Mouse (Mus musculus) limb, embryonic 14.5 days (tissue): Measurements from ENCODE around the gene Rpl13a. TPM values are rescaled to one million over a fixed set of nuclear protein-coding genes. Genes with fewer than 3 reads are reported as not detected.
"Not testable (repeated sequence)": the region's sequence is repeated elsewhere in the genome, so short reads cannot be mapped to it uniquely, and the experiment has no call there.

Source experiments
- ATAC-seq: fragments of 200-750 bp; cut with Nextera tagmentation; 2 replicates; pipeline ENCODE4 v1.8.0; 2017; ENCODE audit warnings: low read depth, moderate number of reproducible peaks, moderate TSS enrichment; ENCODE audit not compliant: low FRiP score
- DNase-seq: peaks from one replicate; pipeline ENCODE4 v3.0.0-alpha.2; 2015; ENCODE audit warnings: low spot score
- H3K27ac ChIP-seq: fragments of 300-500 bp; sonication (generic); replicated peaks from 2 replicates; pipeline ENCODE4 v1.5.1; 2014; ENCODE audit warnings: low read depth, mild to moderate bottlenecking, low read length, moderate library complexity, mixed read lengths
- H3K27me3 ChIP-seq: fragments of 300-500 bp; sonication (generic); 2 replicates; pipeline ENCODE4 v1.6.1; 2014; ENCODE audit warnings: low read length, mixed read lengths; ENCODE audit not compliant: control insufficient read depth, insufficient read depth
- H3K36me3 ChIP-seq: fragments of 300-500 bp; sonication (generic); 2 replicates; pipeline ENCODE4 v1.6.1; 2014; ENCODE audit warnings: mild to moderate bottlenecking, low read length, moderate library complexity, mixed read lengths; ENCODE audit not compliant: control insufficient read depth, insufficient read depth
- H3K4me1 ChIP-seq: fragments of 300-500 bp; sonication (generic); 2 replicates; pipeline ENCODE4 v1.6.1; 2014; ENCODE audit warnings: antibody characterized with exemption, low read length, mixed read lengths; ENCODE audit not compliant: control insufficient read depth, insufficient read depth
- H3K4me2 ChIP-seq: fragments of 300-500 bp; sonication (generic); replicated peaks from 2 replicates; pipeline ENCODE4 v1.6.1; 2014; ENCODE audit warnings: low read depth, mild to moderate bottlenecking, low read length, moderate library complexity; ENCODE audit not compliant: severe bottlenecking
- H3K4me3 ChIP-seq: fragments of 300-500 bp; sonication (generic); replicated peaks from 2 replicates; pipeline ENCODE4 v1.5.1; 2014; ENCODE audit warnings: low read length
- H3K9ac ChIP-seq: fragments of 300-500 bp; sonication (generic); 2 replicates; pipeline ENCODE4 v1.6.1; 2014; ENCODE audit warnings: mild to moderate bottlenecking, low read depth, low read length, moderate library complexity; ENCODE audit not compliant: severe bottlenecking
- H3K9me3 ChIP-seq: fragments of 300-500 bp; sonication (generic); 2 replicates; pipeline ENCODE4 v1.6.1; 2016; ENCODE audit warnings: low read length; ENCODE audit not compliant: control insufficient read depth
- POLR2A ChIP-seq: fragments of 200-500 bp; IDR thresholded peaks from 2 replicates; pipeline ENCODE4 v1.8.0; 2012; ENCODE audit warnings: inconsistent platforms, mild to moderate bottlenecking, moderate library complexity, borderline replicate concordance; ENCODE audit not compliant: insufficient read depth, insufficient read length; ENCODE audit errors: extremely low read depth
- WGBS: fragments of 180-500 bp; shearing (Covaris S2); extraction: QIAGEN DNeasy Blood & Tissue Kit; methylation state at CpG from one replicate; pipeline ENCODE4 v1.1.7; 2014; 5-methylcytosine and 5-hydroxymethylcytosine counted together
- polyA plus RNA-seq, 2 experiments: library from polyadenylated mRNA; depleted of rRNA in 1 of 2; stranded (reverse) in 1 of 2; unstranded in 1 of 2; fragments of >200 nt; fragmentation: Nextera tagmentation in 1 of 2; extraction: Ambion mirVana in 1 of 2; gene quantifications; 2 replicates each; pipeline versions ENCODE4 v1.2.1 to v1.2.3; 2012 to 2014

Gene Rpl13a
- polyA plus RNA-seq, 2 experiments: 1,777 to 3,912 TPM

DNA sequence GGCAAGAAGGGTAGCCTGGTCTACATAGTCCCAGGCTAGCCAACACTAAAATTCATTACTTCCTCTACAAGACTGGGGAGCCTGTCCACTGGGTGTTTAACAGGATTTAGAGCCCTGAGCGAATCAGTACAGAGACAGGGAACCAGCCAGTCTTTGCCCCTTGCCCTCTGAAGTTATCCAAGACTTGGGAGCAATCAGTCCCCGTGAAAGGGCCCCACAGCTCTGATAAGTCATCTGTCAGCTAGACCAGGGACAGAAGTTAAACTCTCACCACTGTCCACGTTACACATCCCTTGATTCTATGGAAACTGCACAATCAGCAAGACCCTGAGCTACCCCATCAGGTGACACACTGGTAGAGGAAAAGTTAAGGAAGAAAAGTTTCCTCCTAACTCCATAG lies 16.0 kb downstream of the Rpl13a start:
- no peak for DNase-seq
- Histone ChIP-seq H3K4me1 (no peaks in the 10 kb centered on the region), H3K9ac (no peak overlapping the region), H3K27ac (no peak overlapping the region), H3K4me2 (no peak overlapping the region), H3K4me3 (no peak overlapping the region), H3K27me3 (no peaks in the 10 kb centered on the region), H3K36me3 (no peaks in the 10 kb centered on the region), H3K9me3 (no peaks in the 10 kb centered on the region)
- 50% methylated on average over 3 of the region's 3 CpGs for WGBS
- TF ChIP-seq POLR2A: no peak
- no peak for ATAC-seq

DNA sequence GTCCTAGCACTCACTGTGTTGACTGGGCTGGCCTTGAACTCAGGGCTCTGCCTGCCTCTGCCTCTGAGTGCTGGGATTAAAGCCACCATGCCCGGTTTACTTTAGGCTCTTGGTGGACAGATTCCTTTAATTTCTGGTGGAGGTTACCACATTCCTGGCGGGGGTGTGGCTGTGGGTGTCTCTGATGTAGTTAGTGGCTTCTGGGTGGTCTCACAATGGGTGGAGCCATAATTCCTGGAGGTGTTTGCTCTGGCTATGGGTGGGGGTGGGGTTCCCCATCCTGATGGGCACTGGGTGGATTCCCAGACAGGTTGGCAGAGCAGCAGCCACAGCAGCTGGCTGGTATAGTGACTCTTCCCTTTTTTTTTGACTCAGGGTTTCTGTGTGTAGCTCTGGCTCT lies 16.6 kb downstream of the Rpl13a start:
- ATAC-seq (no peak), DNase-seq (no peak)
- H3K4me2 ChIP-seq: no peak overlapping the region
- no peaks in the 10 kb centered on the region for H3K36me3 ChIP-seq
- H3K9me3 ChIP-seq: no peaks in the 10 kb centered on the region
- no peak for TF ChIP-seq POLR2A
- no peak overlapping the region for H3K9ac ChIP-seq
- H3K27me3 ChIP-seq: no peaks in the 10 kb centered on the region
- H3K4me3 ChIP-seq: no peak overlapping the region
- no peak overlapping the region for H3K27ac ChIP-seq
- 39% methylated on average over 2 of the region's 2 CpGs for WGBS
- H3K4me1 ChIP-seq: no peaks in the 10 kb centered on the region

DNA sequence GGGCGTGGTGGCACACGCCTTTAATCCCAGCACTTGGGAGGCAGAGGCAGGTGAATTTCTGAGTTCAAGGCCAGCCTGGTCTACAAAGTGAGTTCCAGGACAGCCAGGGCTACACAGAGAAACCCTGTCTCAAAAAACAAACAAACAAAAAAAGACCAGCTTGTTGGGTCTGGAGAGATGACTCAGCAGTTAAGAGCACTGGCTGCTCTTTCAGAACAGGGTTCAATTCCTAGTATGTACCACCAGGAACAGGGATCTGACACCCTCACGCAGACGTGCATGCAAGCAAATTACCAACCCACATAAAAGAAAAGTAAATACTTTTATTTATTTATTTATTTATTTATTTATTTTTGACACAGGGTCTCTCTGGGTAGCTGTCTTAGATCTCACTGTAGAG lies 18.5 kb downstream of the Rpl13a start:
- H3K4me2 ChIP-seq, H3K9ac ChIP-seq, H3K27ac ChIP-seq, H3K27me3 ChIP-seq, H3K9me3 ChIP-seq, DNase-seq, H3K4me1 ChIP-seq, ATAC-seq, H3K4me3 ChIP-seq, H3K36me3 ChIP-seq: not testable (repeated sequence)
- WGBS: 89% methylated on average over 4 of the region's 4 CpGs

DNA sequence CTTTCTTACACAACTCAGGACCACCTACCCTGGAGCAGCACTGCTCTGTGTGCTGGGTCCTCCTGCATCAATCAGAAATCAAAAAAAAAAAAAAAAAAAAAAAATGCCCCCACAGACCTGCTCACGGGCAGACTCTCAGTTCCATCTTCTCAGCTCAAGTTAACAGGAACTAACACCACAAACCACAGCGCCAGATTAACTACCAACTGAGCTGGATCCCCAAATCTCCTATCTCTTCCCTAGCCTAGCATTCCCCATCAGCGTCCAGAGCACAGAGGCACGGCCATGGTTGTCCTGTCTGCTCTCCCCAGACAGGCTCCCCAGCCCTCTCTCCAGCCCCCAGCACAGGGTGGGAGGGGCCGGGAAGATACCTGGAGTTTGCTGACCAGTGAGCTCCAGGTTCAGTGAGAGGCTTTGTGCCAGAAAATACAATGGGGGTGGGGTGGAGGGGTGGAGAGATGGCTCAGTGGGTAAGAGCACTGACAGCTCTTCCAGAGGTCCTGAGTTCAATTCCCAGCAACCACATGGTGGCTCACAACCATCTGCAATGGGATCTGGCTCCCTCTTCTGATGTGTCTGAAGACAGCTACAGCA lies 21.4 kb downstream of the Rpl13a start:
- TF ChIP-seq POLR2A: no peak
- WGBS: 59% methylated on average over 5 of the region's 5 CpGs

DNA sequence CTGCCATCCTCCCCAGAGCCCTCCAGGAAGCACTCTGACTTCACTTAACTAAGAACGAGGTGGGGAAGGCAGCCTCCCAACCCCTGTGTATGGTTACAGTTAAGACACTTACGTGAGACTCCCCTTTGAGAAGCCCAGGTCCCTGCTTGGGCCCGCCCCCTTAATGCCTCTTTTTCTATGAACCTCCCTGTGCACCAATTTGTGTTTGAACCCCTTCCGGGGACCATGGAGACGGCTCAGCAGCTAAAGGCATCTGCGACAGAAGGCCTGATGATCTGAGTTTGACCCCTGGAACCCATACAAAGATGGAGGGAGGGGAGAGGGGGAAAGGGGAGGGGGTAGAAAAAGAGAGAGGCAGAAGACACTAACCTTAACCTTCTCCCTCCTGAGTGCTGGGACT lies 22.1 kb downstream of the Rpl13a start:
- Histone ChIP-seq H3K4me2 (no peak overlapping the region), H3K9ac (no peak overlapping the region), H3K36me3 (no peaks in the 10 kb centered on the region), H3K4me3 (no peak overlapping the region), H3K4me1 (peaks cover 21% of the 10 kb centered on the region), H3K9me3 (no peaks in the 10 kb centered on the region), H3K27ac (no peak overlapping the region), H3K27me3 (no peaks in the 10 kb centered on the region)
- WGBS: 48% methylated on average over 6 of the region's 6 CpGs
- ATAC-seq: no peak
- DNase-seq: no peak
- no peak for TF ChIP-seq POLR2A

More for the DNA sequence above, 21.4 kb downstream of the Rpl13a start:
- Histone ChIP-seq H3K4me1 (peaks cover 21% of the 10 kb centered on the region), H3K36me3 (no peaks in the 10 kb centered on the region), H3K9me3 (no peaks in the 10 kb centered on the region), H3K27me3 (no peaks in the 10 kb centered on the region), H3K4me3 (no peak overlapping the region), H3K9ac (no peak overlapping the region), H3K4me2 (no peak overlapping the region), H3K27ac (no peak overlapping the region)
- ATAC-seq: no peak
- no peak for DNase-seq

DNA sequence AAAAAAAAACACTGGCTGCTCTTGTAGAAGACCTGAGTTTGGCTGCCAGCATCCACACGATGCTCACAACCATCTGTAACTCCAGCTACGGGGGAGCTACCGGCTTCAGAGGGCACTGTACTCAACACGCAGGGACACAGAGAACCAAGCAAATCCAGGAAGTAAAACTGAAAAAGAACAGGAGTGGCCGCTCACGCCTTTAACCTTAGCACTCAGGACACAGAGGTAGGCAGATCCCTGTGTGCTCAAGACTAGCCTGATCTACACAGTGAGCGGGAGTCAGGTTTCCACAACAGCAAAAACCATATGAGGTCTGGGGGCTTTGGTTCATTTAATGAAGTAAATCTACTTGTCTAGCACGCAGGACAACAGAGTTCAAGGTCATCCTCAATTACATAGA lies 23.1 kb downstream of the Rpl13a start:
- no peak for TF ChIP-seq POLR2A
- Histone ChIP-seq H3K4me1 (peaks cover 21% of the 10 kb centered on the region), H3K27ac (no peak overlapping the region), H3K27me3 (no peaks in the 10 kb centered on the region), H3K4me2 (no peak overlapping the region), H3K9me3 (no peaks in the 10 kb centered on the region), H3K36me3 (no peaks in the 10 kb centered on the region), H3K4me3 (no peak overlapping the region), H3K9ac (no peak overlapping the region)
- ATAC-seq: no peak
- no peak for DNase-seq
- WGBS: 74% methylated on average over 8 of the region's 8 CpGs
